Mouse (Mus musculus) liver, embryonic 14.5 days (tissue): ENCODE data around the gene Gse1. TPM values are rescaled to one million over a fixed set of nuclear protein-coding genes. Genes with fewer than 3 reads are reported as not detected.
A peak's percentile ranks its signal among the peaks of the same experiment; 100 is the strongest.

Experiments
- ATAC-seq: fragments of 200-750 bp; cut with Nextera tagmentation; 2 replicates; pipeline ENCODE4 v1.8.0; 2017; ENCODE audit warnings: moderate number of reproducible peaks, mild to moderate bottlenecking, moderate library complexity; ENCODE audit not compliant: insufficient read depth
- DNase-seq, 3 experiments: peaks; one replicate each; pipeline ENCODE4 v3.0.0-alpha.2; 2012 to 2013; ENCODE audit warnings: low read depth in 3 of 3, low spot score in 3 of 3
- H3K27ac ChIP-seq: fragments of 300-500 bp; sonication (generic); 2 replicates; pipeline ENCODE4 v1.5.1; 2014; ENCODE audit warnings: moderate library complexity, mild to moderate bottlenecking, control low read depth, inconsistent platforms
- H3K27me3 ChIP-seq: fragments of 300-500 bp; sonication (generic); 2 replicates; pipeline ENCODE4 v1.6.1; 2014; ENCODE audit warnings: mild to moderate bottlenecking, low read length, moderate library complexity; ENCODE audit not compliant: control insufficient read depth, insufficient read depth
- H3K36me3 ChIP-seq: fragments of 300-500 bp; sonication (generic); replicated peaks from 2 replicates; pipeline ENCODE4 v1.6.1; 2014; ENCODE audit warnings: low read depth; ENCODE audit not compliant: control insufficient read depth, insufficient read depth
- H3K4me1 ChIP-seq, 2 experiments: fragments of 200-500 bp in 1 of 2; fragments of 300-500 bp in 1 of 2; sonication (generic) in 1 of 2; replicated peaks; 2 replicates each; pipeline ENCODE4 v1.6.1; 2012 to 2014; ENCODE audit warnings: antibody characterized with exemption in 1 of 2, inconsistent platforms in 1 of 2, low read length in 1 of 2; ENCODE audit not compliant: control insufficient read depth in 2 of 2, insufficient read depth in 2 of 2
- H3K4me2 ChIP-seq: fragments of 300-500 bp; sonication (generic); 2 replicates; pipeline ENCODE4 v1.6.1; 2014; ENCODE audit warnings: low read depth, mild to moderate bottlenecking, control low read depth, moderate library complexity
- H3K4me3 ChIP-seq, 2 experiments: fragments of 200-500 bp in 1 of 2; fragments of 300-500 bp in 1 of 2; sonication (generic) in 1 of 2; 2 replicates each; pipeline ENCODE4 v1.5.1; 2012 to 2014; ENCODE audit warnings: low read depth in 2 of 2, low read length in 2 of 2, mild to moderate bottlenecking in 2 of 2, control low read depth in 1 of 2, inconsistent platforms in 1 of 2, moderate library complexity in 1 of 2; ENCODE audit not compliant: insufficient read depth in 1 of 2
- H3K9ac ChIP-seq: fragments of 300-500 bp; sonication (generic); replicated peaks from 2 replicates; pipeline ENCODE4 v1.6.1; 2014; ENCODE audit warnings: mild to moderate bottlenecking, control low read depth, moderate library complexity
- H3K9me3 ChIP-seq: fragments of 300-500 bp; sonication (generic); 2 replicates; pipeline ENCODE4 v1.6.1; 2016; ENCODE audit warnings: low read length, mixed read lengths; ENCODE audit not compliant: control insufficient read depth
- CTCF ChIP-seq: IDR thresholded peaks from 2 replicates; pipeline ENCODE4 v1.5.1; 2016; ENCODE audit warnings: antibody characterized with exemption, low read depth, control low read depth
- EP300 ChIP-seq: IDR thresholded peaks from 2 replicates; pipeline ENCODE4 v1.6.1; 2016; ENCODE audit warnings: antibody characterized with exemption, low read depth
- WGBS: fragments of 180-500 bp; shearing (Covaris S2); extraction: QIAGEN DNeasy Blood & Tissue Kit; methylation state at CpG from one replicate; pipeline ENCODE4 v1.1.7; 2014; ENCODE audit not compliant: insufficient replicate concordance; 5-methylcytosine and 5-hydroxymethylcytosine counted together
- polyA plus RNA-seq, 2 experiments: library from polyadenylated mRNA; depleted of rRNA in 1 of 2; stranded (reverse) in 1 of 2; unstranded in 1 of 2; fragments of >200 nt; fragmentation: Nextera tagmentation in 1 of 2; extraction: Ambion mirVana in 1 of 2; gene quantifications; 2 replicates each; pipeline versions ENCODE4 v1.2.1 to v1.2.3; 2012 to 2014

Gse1 gene
- polyA plus RNA-seq, 2 experiments = 11.4 to 14.9 TPM

GRCm38 (mm10) chr8:120509136-120510034, 281.1 kb downstream of the Gse1 start:
- Histone ChIP-seq H3K36me3 (no peaks in the 10 kb centered on the region; the same call in 1 of the 2 replicates), H3K4me2 (peak overlapping the region; percentile 44), H3K4me1 (peaks cover 30 to 37% of the 10 kb centered on the region in 2 experiments), H3K27ac (no peak overlapping the region), H3K9me3 (no peaks in the 10 kb centered on the region), H3K9ac (no peak overlapping the region), H3K27me3 (no peaks in the 10 kb centered on the region), H3K4me3 (no peak overlapping the region; a peak in 1 of 4 replicates)
- ATAC-seq (peak; percentile 50), DNase-seq (no peak)
- WGBS = 14% methylated on average over 21 of the region's 21 CpGs
- no peak for TF ChIP-seq EP300
- peak; percentile 35 for TF ChIP-seq CTCF

DNA sequence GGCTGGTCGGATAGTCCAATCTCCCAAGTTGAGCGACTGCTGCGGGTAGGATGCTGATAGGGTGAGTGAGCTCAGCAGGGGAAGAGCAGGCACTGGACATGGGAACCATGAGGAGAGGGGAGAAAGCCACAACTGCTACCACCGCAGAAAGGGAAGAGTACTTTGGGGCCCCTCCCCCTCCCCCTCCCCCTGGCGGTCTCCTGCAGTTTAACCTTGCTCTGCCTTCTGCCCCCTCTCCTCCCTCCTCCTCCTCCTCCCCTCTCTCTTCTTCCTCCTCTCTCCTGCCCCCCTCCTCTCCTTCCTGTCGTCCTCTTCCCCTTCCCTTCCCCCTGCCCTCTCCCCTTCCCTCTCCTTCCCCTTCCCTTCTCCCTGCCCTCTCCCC, 281.8 kb downstream of the Gse1 start:
- no peaks in the 10 kb centered on the region for H3K9me3 ChIP-seq
- 6% methylated on average over 5 of the region's 6 CpGs for WGBS
- H3K4me3 ChIP-seq = no peak overlapping the region
- H3K27ac ChIP-seq = no peak overlapping the region
- ATAC-seq (no peak; the same call in 1 of the 2 replicates), DNase-seq (no peak)
- no peaks in the 10 kb centered on the region for H3K27me3 ChIP-seq
- no peak overlapping the region for H3K9ac ChIP-seq
- no peak overlapping the region; the same call in 1 of the 2 replicates for H3K4me2 ChIP-seq
- H3K4me1 ChIP-seq = peaks cover 25 to 35% of the 10 kb centered on the region in 2 experiments
- H3K36me3 ChIP-seq = no peaks in the 10 kb centered on the region; the same call in 1 of the 2 replicates
- TF ChIP-seq CTCF (0 out of 2 replicates have a peak, but pooled peaks have one; percentile 16), EP300 (no peak)

GRCm38 (mm10) chr8:120510863-120511457, 282.7 kb downstream of the Gse1 start:
- DNase-seq (no peak), ATAC-seq (no peak)
- 39% methylated on average over 5 of the region's 5 CpGs for WGBS
- Histone ChIP-seq H3K9ac (no peak overlapping the region), H3K4me1 (peaks cover 21 to 35% of the 10 kb centered on the region in 2 experiments), H3K9me3 (no peaks in the 10 kb centered on the region), H3K27me3 (no peaks in the 10 kb centered on the region), H3K4me2 (no peak overlapping the region), H3K36me3 (no peaks in the 10 kb centered on the region; the same call in 1 of the 2 replicates), H3K27ac (no peak overlapping the region), H3K4me3 (no peak overlapping the region)
- no peak for TF ChIP-seq EP300
- TF ChIP-seq CTCF = no peak

- H3K4me3 ChIP-seq = no peak overlapping the region
- no peak for ATAC-seq
- WGBS = 68% methylated on average over 8 of the region's 8 CpGs
- no peak overlapping the region for H3K9ac ChIP-seq
- no peak for DNase-seq
- H3K27ac ChIP-seq = no peak overlapping the region
- H3K36me3 ChIP-seq = no peaks in the 10 kb centered on the region; the same call in 1 of the 2 replicates
- no peak overlapping the region for H3K4me2 ChIP-seq
- TF ChIP-seq EP300 (no peak), CTCF (no peak)
- H3K9me3 ChIP-seq = no peaks in the 10 kb centered on the region
- H3K4me1 ChIP-seq = peaks cover 21 to 38% of the 10 kb centered on the region in 2 experiments
- H3K27me3 ChIP-seq = no peaks in the 10 kb centered on the region
Measured at GRCm38 (mm10) chr8:120511737-120512136, 283.5 kb downstream of the Gse1 start.

DNA sequence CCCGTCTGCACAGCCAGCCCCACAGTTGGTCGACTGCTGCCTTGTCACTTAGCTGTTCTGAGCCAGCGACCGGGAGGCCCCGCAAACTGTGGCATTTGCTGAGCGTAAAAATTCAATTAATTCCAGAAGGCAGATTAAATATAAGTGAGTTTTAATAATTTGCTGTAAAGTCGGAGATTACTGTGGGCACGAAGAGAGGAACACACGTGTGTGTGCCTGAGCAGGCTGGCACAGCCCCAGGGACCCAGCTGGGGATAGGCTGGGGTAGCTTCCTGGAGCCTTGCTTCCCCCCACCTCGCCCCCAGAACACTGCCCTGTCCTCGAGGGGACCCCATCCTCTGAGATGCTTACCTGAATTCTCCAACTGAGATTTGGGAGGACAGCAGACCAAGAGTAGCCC, 284.1 kb downstream of the Gse1 start:
- 74% methylated on average over 11 of the region's 11 CpGs for WGBS
- H3K4me1 ChIP-seq = peaks cover 21 to 38% of the 10 kb centered on the region in 2 experiments
- ATAC-seq = no peak
- no peak for TF ChIP-seq CTCF
- no peak for TF ChIP-seq EP300
- no peaks in the 10 kb centered on the region for H3K9me3 ChIP-seq
- H3K4me2 ChIP-seq = no peak overlapping the region
- DNase-seq = no peak
- H3K27me3 ChIP-seq = no peaks in the 10 kb centered on the region
- no peak overlapping the region for H3K9ac ChIP-seq
- no peaks in the 10 kb centered on the region; the same call in 1 of the 2 replicates for H3K36me3 ChIP-seq
- no peak overlapping the region for H3K27ac ChIP-seq
- no peak overlapping the region for H3K4me3 ChIP-seq
